Mouse (Mus musculus) heart, embryonic 15.5 days (tissue): ENCODE measurements around the gene Fbxl18. TPM values are rescaled to one million over a fixed set of nuclear protein-coding genes. Genes with fewer than 3 reads are reported as not detected.
"Not testable (repeated sequence)": the region's sequence is repeated elsewhere in the genome, so short reads cannot be mapped to it uniquely, and the experiment has no call there.

Experiments used
- ATAC-seq: fragments of 200-750 bp; cut with Nextera tagmentation; replicated peaks from 2 replicates; pipeline ENCODE4 v1.8.0; 2017; ENCODE audit warnings: low read depth, moderate TSS enrichment; ENCODE audit not compliant: insufficient number of reproducible peaks, insufficient read depth, low FRiP score
- H3K27ac ChIP-seq: fragments of 300-500 bp; sonication (generic); 2 replicates; pipeline ENCODE4 v1.5.1; 2015; ENCODE audit warnings: mild to moderate bottlenecking, inconsistent platforms
- H3K27me3 ChIP-seq: fragments of 300-500 bp; sonication (generic); 2 replicates; pipeline ENCODE4 v1.6.1; 2015; ENCODE audit warnings: inconsistent platforms
- H3K36me3 ChIP-seq: fragments of 300-500 bp; sonication (generic); 2 replicates; pipeline ENCODE4 v1.6.1; 2015; ENCODE audit warnings: mild to moderate bottlenecking, inconsistent platforms
- H3K4me1 ChIP-seq: fragments of 300-500 bp; sonication (generic); replicated peaks from 2 replicates; pipeline ENCODE4 v1.6.1; 2015; ENCODE audit warnings: inconsistent platforms
- H3K4me2 ChIP-seq: fragments of 300-500 bp; sonication (generic); 2 replicates; pipeline ENCODE4 v1.6.1; 2015; ENCODE audit warnings: inconsistent platforms, mild to moderate bottlenecking, moderate library complexity
- H3K4me3 ChIP-seq: fragments of 300-500 bp; sonication (generic); 2 replicates; pipeline ENCODE4 v1.5.1; 2015; ENCODE audit warnings: mild to moderate bottlenecking, inconsistent platforms
- H3K9ac ChIP-seq: fragments of 300-500 bp; sonication (generic); 2 replicates; pipeline ENCODE4 v1.6.1; 2015; ENCODE audit warnings: mild to moderate bottlenecking, inconsistent platforms
- H3K9me3 ChIP-seq: fragments of 300-500 bp; sonication (generic); replicated peaks from 2 replicates; pipeline ENCODE4 v1.6.1; 2016; ENCODE audit warnings: inconsistent platforms
- WGBS: fragments of 180-500 bp; shearing (Covaris S2); methylation state at CpG from one replicate; pipeline ENCODE4 v1.1.7; 2015; ENCODE audit warnings: mixed read lengths; 5-methylcytosine and 5-hydroxymethylcytosine counted together
- polyA plus RNA-seq: library from polyadenylated mRNA; unstranded; fragments of >200 nt; fragmentation: Nextera tagmentation; extraction: Ambion mirVana; gene quantifications from 2 replicates; pipeline ENCODE4 v1.2.1, GENCODE M21; 2015

Gene Fbxl18
- polyA plus RNA-seq, 1 experiment from 2014 or later, result 7.7 TPM

DNA sequence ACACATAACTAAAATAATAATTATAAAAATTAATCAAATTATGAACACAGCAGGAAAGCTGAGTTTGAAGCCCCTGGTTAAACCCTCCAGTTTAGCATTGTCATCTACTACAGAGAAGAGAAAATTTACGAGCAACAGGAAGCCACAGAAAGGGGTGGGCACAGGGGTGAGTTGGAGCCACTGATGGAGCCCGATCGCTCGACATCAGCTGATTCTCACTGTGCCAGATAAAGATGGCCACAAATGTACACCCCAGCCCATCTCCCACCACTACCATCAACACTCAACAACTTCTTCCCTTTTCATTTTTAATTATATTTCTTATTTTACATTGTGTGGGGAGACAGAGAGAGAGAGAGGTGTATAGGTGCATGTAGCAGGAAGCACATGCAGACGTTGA lies 1.5 kb upstream of the Fbxl18 start:
- Histone ChIP-seq H3K36me3 (peaks cover 19% of the 10 kb centered on the region), H3K9me3 (no peaks in the 10 kb centered on the region), H3K4me3 (no peak overlapping the region), H3K4me2 (no peak overlapping the region), H3K27ac (0 out of 2 replicates have a peak overlapping the region, but pooled peaks have one; percentile 25), H3K4me1 (peaks cover 24% of the 10 kb centered on the region), H3K9ac (no peak overlapping the region), H3K27me3 (no peaks in the 10 kb centered on the region)
- no peak for ATAC-seq
- 63% methylated on average over 5 of the region's 5 CpGs for WGBS

DNA sequence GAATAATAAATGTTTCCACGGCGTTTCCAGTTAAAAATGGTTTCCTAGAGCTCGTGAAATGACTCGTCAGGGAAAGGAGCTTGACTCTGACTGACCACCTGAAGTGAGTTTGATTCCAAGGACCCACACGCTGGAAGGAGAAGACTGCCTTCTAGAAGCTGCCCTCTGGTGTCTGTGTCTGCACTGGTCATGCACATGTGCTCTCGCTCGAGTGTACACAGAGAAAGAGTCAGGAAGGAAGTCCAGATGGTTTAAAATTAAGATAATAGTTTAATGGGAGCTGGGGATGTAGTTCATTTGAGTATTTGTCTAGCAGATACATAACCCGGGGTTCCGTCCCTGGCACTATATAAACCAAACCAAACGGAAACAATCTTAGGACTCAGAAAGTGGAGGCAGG lies 971 bp upstream of the Fbxl18 start:
- H3K36me3 ChIP-seq, result peaks cover 15% of the 10 kb centered on the region
- 0 out of 2 replicates have a peak overlapping the region, but pooled peaks have one; percentile 89 for H3K27ac ChIP-seq
- WGBS, result 63% methylated on average over 10 of the region's 10 CpGs
- peaks cover 24% of the 10 kb centered on the region for H3K4me1 ChIP-seq
- H3K4me3 ChIP-seq, result peak overlapping the region; percentile 92; the same call in 1 of the 2 replicates
- ATAC-seq, result no peak
- H3K9me3 ChIP-seq, result no peaks in the 10 kb centered on the region
- no peaks in the 10 kb centered on the region for H3K27me3 ChIP-seq
- H3K4me2 ChIP-seq, result peak overlapping the region; percentile 85
- H3K9ac ChIP-seq, result no peak overlapping the region

DNA sequence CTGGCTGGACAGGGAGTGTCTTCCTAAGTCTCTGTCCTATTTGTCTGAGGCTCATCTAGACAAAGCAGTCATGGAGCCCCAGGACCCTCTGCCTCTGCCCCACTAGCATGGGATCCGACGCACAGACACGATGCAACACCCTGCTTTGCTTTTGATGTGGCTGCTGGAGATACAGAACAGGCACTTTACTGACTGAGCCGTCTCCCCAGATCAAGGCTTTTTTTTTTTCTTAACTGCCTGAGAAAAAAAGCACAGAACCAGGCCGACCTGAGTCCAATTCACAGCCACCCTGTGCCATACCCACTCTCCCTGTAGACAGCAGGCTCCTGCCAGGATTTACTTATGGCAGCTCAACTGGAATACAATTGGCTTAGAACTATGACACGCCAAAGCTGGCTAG lies 3.8 kb downstream of the Fbxl18 start:
- Histone ChIP-seq H3K4me3 (no peak overlapping the region), H3K36me3 (peaks cover 7% of the 10 kb centered on the region), H3K4me1 (peaks cover 25% of the 10 kb centered on the region), H3K27me3 (no peaks in the 10 kb centered on the region), H3K9me3 (no peaks in the 10 kb centered on the region), H3K9ac (no peak overlapping the region), H3K4me2 (no peak overlapping the region), H3K27ac (no peak overlapping the region)
- WGBS, result 67% methylated on average over 6 of the region's 6 CpGs
- no peak for ATAC-seq

DNA sequence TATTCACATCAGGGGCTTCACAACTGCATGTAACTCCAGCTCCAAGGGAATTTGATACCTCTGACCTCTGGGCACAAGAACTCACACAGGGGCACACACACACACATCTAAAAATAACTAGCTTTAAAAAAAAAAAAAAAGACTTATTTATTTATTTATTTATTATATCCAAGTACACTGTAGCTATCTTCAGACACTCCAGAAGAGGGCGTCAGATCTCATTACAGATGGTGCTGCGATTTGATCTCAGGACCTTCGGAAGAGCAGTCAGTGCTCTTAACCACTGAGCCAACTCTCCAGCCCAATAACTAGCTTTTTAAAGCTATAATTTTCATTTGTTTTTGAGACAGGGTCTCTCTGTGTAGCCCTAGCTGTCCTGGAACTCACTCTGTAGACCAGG lies 7.7 kb downstream of the Fbxl18 start:
- 76% methylated on average over 3 of the region's 3 CpGs for WGBS
- not testable (repeated sequence) for H3K27me3 ChIP-seq, H3K27ac ChIP-seq, ATAC-seq, H3K4me3 ChIP-seq, H3K9me3 ChIP-seq, H3K4me1 ChIP-seq, H3K9ac ChIP-seq, H3K4me2 ChIP-seq
- H3K36me3 ChIP-seq, result peaks cover 29% of the 10 kb centered on the region

DNA sequence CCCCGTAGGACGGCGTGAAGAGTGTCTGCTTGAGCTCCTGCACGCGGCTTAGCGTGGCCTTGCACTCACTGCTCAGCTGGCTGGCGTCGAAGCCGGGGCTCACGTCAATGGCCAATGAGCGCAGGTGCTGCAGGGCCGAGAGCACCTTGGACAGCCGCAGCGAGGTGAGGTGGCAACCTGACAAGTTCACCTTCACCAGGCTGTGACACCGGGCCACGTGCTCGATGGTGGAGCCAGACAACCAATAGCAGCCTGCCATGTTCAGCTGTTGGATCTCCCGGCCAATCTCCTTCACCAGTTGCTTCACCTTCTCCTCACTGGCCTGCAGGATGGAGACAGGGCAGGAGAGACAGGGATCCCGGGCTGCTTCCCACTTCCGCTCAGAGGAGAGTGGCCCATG lies 8.5 kb downstream of the Fbxl18 start:
- no peak overlapping the region for H3K4me3 ChIP-seq
- no peaks in the 10 kb centered on the region for H3K9me3 ChIP-seq
- H3K4me2 ChIP-seq, result no peak overlapping the region
- peak overlapping the region; percentile 3; the same call in 1 of the 2 replicates for H3K27ac ChIP-seq
- peaks cover 29% of the 10 kb centered on the region for H3K36me3 ChIP-seq
- no peak for ATAC-seq
- no peaks in the 10 kb centered on the region for H3K27me3 ChIP-seq
- WGBS, result 92% methylated on average over 20 of the region's 20 CpGs
- no peak overlapping the region for H3K9ac ChIP-seq
- peaks cover 7% of the 10 kb centered on the region for H3K4me1 ChIP-seq

DNA sequence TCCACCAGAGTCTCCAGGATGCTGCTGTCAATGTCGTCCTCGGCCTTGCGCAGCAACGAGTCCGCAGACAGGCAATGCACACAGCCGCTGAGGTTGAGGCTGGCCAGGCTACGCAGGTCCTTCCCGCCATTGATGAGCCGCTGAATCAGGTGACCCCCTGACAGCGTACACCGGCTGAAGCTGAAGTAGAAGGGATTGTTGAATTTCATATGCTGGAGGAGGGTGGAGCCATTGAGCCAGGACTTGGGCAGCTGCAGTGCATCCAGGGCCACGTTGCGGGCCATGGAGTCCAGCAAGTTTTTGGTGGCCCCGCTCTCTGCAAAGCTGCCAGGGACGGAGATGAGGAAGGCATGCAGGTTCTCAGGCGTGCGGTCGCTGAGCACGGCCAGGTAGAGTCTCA lies 9.0 kb downstream of the Fbxl18 start:
- 92% methylated on average over 19 of the region's 19 CpGs for WGBS

DNA sequence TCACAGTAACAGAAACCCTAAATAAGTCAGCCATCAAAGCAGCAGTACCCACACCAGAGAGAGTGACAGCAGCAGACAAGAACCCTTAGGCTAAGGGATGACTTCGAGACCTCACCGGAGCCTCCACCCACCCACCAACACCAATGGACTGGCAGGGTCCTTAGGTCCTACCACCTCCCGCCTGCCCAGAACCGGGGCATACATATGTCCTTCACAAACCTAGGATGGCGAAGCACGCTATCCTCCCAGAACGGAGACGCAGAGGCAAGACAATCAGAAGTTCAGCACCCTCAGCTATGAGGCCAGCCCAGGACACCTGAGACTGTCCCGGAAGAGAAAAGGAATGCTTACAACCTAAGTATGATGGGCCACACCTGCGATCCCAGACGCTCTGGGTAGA lies 12.8 kb downstream of the Fbxl18 start:
- H3K36me3 ChIP-seq, result peaks cover 32% of the 10 kb centered on the region
- ATAC-seq, result no peak
- WGBS, result 84% methylated on average over 11 of the region's 11 CpGs

More for the DNA sequence above, 9.0 kb downstream of the Fbxl18 start:
- H3K9ac ChIP-seq, result no peak overlapping the region
- no peak overlapping the region for H3K4me2 ChIP-seq
- peaks cover 13% of the 10 kb centered on the region for H3K4me1 ChIP-seq
- peaks cover 29% of the 10 kb centered on the region for H3K36me3 ChIP-seq
- no peaks in the 10 kb centered on the region for H3K9me3 ChIP-seq
- no peaks in the 10 kb centered on the region for H3K27me3 ChIP-seq
- ATAC-seq, result no peak
- no peak overlapping the region for H3K27ac ChIP-seq
- H3K4me3 ChIP-seq, result no peak overlapping the region

DNA sequence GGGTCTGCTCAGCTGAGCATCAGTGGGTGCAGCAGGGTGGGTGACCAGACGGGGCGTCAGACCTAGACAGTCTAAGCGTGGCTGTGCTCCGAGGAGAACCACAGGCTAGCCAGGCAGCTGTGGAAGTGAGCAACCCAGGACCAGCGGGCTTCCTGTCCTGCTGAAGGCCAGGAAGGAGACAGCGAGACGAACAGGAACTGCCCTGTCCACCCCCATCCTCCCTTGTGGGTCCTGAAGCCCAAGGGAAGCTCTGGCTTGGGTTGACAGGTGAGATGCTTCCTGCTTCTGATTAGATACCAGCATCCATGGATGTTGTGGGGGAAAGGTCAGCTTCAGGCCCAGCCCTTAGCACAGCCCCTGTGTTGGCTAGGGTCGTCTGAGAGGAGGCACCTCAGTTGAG lies 13.3 kb downstream of the Fbxl18 start:
- no peak for ATAC-seq
- WGBS, result 65% methylated on average over 8 of the region's 8 CpGs
- Histone ChIP-seq H3K4me3 (no peak overlapping the region), H3K9me3 (no peaks in the 10 kb centered on the region), H3K36me3 (peaks cover 31% of the 10 kb centered on the region), H3K27me3 (no peaks in the 10 kb centered on the region), H3K4me1 (peaks cover 33% of the 10 kb centered on the region), H3K4me2 (no peak overlapping the region), H3K9ac (no peak overlapping the region), H3K27ac (peak overlapping the region; percentile 66)

More for the DNA sequence above, 12.8 kb downstream of the Fbxl18 start:
- Histone ChIP-seq H3K9ac (no peak overlapping the region), H3K27ac (no peak overlapping the region), H3K9me3 (no peaks in the 10 kb centered on the region), H3K27me3 (no peaks in the 10 kb centered on the region), H3K4me1 (peaks cover 34% of the 10 kb centered on the region), H3K4me3 (no peak overlapping the region), H3K4me2 (no peak overlapping the region)

DNA sequence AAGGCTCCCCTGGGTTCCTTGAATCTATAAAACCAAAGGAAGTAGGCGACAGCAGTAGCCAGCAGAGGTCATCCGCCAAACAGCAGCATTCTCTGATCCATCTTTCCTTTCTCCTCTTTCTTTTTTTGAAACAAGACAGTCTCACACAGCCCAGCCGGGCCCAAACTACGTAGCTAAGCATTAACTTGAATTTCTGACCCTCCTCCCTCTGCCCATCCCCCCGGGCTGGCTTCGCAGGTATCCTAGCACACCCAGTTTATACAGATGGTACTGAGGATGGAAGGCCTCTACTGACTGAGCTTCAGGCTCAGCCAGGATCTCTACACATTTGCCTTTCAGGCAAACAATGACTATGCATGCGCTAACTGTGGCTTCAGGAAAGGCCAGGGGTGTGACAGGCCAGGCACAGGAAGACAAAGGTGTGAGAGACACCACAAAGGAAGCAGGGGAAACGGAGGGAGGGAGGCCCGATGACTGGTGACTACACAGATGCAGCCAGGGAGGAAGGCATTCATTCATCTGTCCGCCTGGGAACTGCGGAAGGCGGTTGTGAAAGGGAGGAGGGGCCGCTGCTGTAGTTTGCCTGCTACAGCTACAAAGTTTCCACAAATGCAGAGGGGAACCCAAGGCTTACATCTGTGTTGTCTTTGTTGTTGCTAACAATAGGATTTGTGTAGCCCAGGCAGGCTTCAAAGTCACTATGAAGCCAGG lies 14.3 kb downstream of the Fbxl18 start:
- peak overlapping the region; percentile 18; the same call in 1 of the 2 replicates for H3K4me2 ChIP-seq
- no peak overlapping the region for H3K4me3 ChIP-seq
- H3K36me3 ChIP-seq, result peaks cover 24% of the 10 kb centered on the region
- H3K9me3 ChIP-seq, result no peaks in the 10 kb centered on the region
- ATAC-seq, result peak; percentile 35; the same call in 1 of the 2 replicates
- H3K4me1 ChIP-seq, result peaks cover 30% of the 10 kb centered on the region
- peak overlapping the region; percentile 66 for H3K27ac ChIP-seq
- 44% methylated on average over 13 of the region's 13 CpGs for WGBS
- H3K27me3 ChIP-seq, result no peaks in the 10 kb centered on the region
- no peak overlapping the region for H3K9ac ChIP-seq

DNA sequence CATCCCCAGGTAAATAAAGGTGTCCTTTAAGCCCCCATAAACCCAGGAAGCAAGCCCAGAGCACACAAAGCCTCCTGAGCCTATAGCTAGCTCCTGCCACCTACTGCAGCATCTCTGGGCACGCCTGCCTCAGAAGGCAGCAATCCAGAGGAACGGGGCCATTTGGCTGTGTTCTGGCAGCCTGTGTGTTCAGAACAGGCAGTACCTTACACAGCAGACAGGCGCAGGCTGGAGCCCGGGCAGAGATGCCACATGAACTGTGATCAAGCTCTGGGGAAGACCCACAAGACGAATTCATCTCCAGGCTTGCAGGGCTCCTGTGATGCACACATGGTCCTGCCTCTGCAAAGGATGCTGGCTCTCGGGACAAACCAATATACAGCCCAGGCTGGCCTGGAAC lies 15.0 kb downstream of the Fbxl18 start:
- H3K4me1 ChIP-seq, result peaks cover 30% of the 10 kb centered on the region
- H3K9me3 ChIP-seq, result no peaks in the 10 kb centered on the region
- H3K27ac ChIP-seq, result peak overlapping the region; percentile 66; the same call in 1 of the 2 replicates
- WGBS, result 81% methylated on average over 6 of the region's 6 CpGs
- no peak overlapping the region for H3K4me3 ChIP-seq
- no peak overlapping the region for H3K9ac ChIP-seq
- no peak for ATAC-seq
- no peak overlapping the region for H3K4me2 ChIP-seq
- H3K36me3 ChIP-seq, result peaks cover 24% of the 10 kb centered on the region
- no peaks in the 10 kb centered on the region for H3K27me3 ChIP-seq

DNA sequence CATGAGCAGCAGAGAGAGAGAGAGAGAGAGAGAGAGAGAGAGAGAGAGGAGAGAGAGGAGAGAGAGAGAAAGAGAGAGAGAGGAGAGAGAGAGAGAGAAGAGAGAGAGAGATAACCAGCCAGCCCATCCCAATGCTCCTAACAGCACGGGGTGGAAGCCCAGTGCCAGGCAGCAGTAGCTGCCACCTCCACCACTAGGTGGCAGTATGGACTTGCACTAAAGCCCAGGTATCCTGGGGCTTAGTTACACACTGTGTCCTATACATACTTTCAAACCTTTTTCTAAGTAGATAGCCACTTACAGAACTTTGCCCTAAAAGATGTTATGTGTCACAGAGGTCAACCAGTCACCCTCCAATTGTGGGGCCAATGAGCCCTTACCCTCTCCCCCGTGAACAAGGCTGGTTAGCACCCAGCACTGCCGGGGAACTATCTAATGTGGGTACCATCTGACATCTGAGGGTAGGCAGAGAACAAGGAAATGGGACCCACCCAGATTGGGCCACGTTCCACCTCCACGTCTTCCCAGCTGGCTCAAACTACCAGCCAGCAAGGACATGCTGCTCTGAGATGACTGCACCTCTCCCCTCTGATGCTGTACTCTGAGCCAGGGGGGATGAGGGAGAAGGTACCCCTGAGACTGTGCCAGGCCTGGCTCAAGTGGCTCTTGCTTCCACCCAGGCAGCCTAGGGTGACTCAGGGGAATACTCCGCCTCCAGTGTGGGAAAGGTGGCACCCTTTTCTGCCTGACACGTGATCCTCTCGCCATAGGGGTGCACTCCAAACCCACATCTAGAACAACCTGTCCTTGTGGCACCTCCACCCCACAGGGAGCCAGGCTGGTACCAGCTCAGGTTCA lies 15.7 kb downstream of the Fbxl18 start:
- Histone ChIP-seq H3K36me3 (peaks cover 19% of the 10 kb centered on the region; the same call in 1 of the 2 replicates), H3K9ac (no peak overlapping the region), H3K4me3 (no peak overlapping the region), H3K27ac (no peak overlapping the region), H3K27me3 (no peaks in the 10 kb centered on the region), H3K9me3 (no peaks in the 10 kb centered on the region), H3K4me2 (no peak overlapping the region), H3K4me1 (peaks cover 30% of the 10 kb centered on the region)
- peak; percentile 61; the same call in 1 of the 2 replicates for ATAC-seq
- WGBS, result 57% methylated on average over 8 of the region's 8 CpGs
